19 mouse cellular contexts compared by ENCODE assay signal in genomic region chr19:41473566-41474135, GRCm38 (mm10).
"Had no signal": no experiment of that assay in that cellular context is flagged by ENCODE, and none has a peak within 500 bp of the region (broad histone marks: within the 10 kb centered on the region; RNA-seq: fewer than 3 reads in every experiment).

No protein-coding gene starts in this region.

- H3K4me2 ChIP-seq: lung, embryonic 14.5 days; midbrain, embryonic 13.5 days; neural tube, embryonic 13.5 days; neural tube, embryonic 15.5 days had no signal

- ATAC-seq: midbrain, embryonic 13.5 days; midbrain, embryonic 16.5 days had no signal

- H3K27ac ChIP-seq: midbrain, embryonic 10.5 days; midbrain, embryonic 13.5 days; neural tube, embryonic 13.5 days; neural tube, embryonic 15.5 days had no signal

- H3K27me3 ChIP-seq: liver, embryonic 15.5 days; midbrain, embryonic 13.5 days; neural tube, embryonic 13.5 days; neural tube, embryonic 15.5 days had no signal

- H3K36me3 ChIP-seq: liver, embryonic 15.5 days; midbrain, embryonic 10.5 days; midbrain, embryonic 13.5 days; neural tube, embryonic 13.5 days; neural tube, embryonic 15.5 days had no signal

- H3K9ac ChIP-seq: liver, embryonic 15.5 days; lung, embryonic 14.5 days; midbrain, embryonic 13.5 days; neural tube, embryonic 13.5 days; neural tube, embryonic 15.5 days had no signal

- H3K4me3 ChIP-seq: liver, embryonic 15.5 days; midbrain, embryonic 10.5 days; midbrain, embryonic 13.5 days; myocyte; neural tube, embryonic 13.5 days; neural tube, embryonic 15.5 days had no signal

- DNase-seq: lung, adult 18-20 months; lung, embryonic 14.5 days; lung, postnatal 10 days; lung, postnatal 4 days; retina, postnatal 1 day; right cerebral cortex, adult 18-20 months; right cerebral cortex, postnatal 25 days; right cerebral cortex, postnatal 4 days; spleen, adult 18-20 months; thymus, adult 18-20 months; thymus, postnatal 14 days; thymus, postnatal 36 days had no signal

- H3K4me1 ChIP-seq: midbrain, embryonic 10.5 days; midbrain, embryonic 13.5 days; neural tube, embryonic 13.5 days; neural tube, embryonic 15.5 days had no signal

- H3K9me3 ChIP-seq: liver, embryonic 15.5 days; midbrain, embryonic 10.5 days; midbrain, embryonic 13.5 days; neural tube, embryonic 13.5 days; neural tube, embryonic 15.5 days had no signal
